Mouse (Mus musculus): ENCODE results near the gene Aknad1. TPM values are rescaled to one million over a fixed set of nuclear protein-coding genes. Genes with fewer than 3 reads are reported as not detected.
A peak's percentile ranks its signal among the peaks of the same experiment; 100 is the strongest.

Aknad1 gene
- polyA plus RNA-seq, 1 experiment from 2014 or later: 0.04 TPM

DNA sequence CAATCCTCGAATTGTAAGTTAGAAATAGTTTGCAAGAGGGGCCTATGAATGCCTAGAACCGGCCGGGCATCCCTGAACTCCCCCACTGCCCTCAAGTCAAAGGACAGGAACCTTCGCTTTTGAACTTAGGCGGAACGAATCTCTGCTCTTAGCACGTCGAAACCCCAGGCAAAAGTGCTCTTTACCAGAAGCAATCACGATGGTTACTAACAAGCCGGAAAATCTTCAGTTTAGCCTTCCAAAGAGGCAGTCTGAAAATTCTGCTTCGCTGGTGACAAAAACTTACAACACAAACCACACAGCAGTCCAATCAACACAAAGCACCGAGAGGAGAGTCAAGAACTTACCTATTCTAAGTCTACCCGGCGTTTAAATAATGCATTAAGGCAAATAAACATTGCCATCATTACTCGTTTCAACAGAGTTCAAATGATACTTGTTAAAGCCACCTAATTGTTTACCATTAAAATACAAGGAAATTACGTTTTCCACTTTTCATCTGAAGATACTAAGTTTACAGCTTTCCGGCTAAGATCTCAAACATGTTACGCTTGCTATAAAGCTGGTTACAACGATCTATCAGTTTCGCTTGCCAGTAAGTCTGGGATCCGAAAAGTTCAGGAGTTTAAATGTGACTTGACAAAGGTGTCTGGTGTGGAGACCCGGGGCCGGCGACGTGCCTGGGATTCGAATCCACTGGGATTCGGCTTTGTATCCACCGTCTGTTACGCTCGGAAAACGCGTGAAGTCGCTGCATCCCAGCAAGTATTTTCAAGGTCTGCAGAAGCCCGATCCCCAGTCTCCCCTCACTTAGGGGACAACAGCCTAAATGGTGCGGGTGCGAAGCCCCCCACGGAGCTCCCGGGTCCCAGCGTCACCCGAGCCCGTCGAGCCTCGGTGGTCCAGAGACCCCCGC lies 18.1 kb upstream of the Aknad1 start:
- H3K4me1 ChIP-seq (replicated peaks): peaks cover 35% of the 10 kb centered on the region
- peak overlapping the region; percentile 87 for H3K4me3 ChIP-seq
- peaks cover 6% of the 10 kb centered on the region; the same call in 1 of the 2 replicates for H3K9me3 ChIP-seq
- H3K27me3 ChIP-seq (ENCODE audit: insufficient read depth, poor library complexity, severe bottlenecking): no peaks in the 10 kb centered on the region
- DNase-seq (ENCODE audit: low spot score): peak; percentile 52
- H3K36me3 ChIP-seq: peaks cover 13% of the 10 kb centered on the region
- WGBS: under 1% methylated on average over 44 of the region's 44 CpGs
- H3K27ac ChIP-seq: peak overlapping the region; percentile 98

DNA sequence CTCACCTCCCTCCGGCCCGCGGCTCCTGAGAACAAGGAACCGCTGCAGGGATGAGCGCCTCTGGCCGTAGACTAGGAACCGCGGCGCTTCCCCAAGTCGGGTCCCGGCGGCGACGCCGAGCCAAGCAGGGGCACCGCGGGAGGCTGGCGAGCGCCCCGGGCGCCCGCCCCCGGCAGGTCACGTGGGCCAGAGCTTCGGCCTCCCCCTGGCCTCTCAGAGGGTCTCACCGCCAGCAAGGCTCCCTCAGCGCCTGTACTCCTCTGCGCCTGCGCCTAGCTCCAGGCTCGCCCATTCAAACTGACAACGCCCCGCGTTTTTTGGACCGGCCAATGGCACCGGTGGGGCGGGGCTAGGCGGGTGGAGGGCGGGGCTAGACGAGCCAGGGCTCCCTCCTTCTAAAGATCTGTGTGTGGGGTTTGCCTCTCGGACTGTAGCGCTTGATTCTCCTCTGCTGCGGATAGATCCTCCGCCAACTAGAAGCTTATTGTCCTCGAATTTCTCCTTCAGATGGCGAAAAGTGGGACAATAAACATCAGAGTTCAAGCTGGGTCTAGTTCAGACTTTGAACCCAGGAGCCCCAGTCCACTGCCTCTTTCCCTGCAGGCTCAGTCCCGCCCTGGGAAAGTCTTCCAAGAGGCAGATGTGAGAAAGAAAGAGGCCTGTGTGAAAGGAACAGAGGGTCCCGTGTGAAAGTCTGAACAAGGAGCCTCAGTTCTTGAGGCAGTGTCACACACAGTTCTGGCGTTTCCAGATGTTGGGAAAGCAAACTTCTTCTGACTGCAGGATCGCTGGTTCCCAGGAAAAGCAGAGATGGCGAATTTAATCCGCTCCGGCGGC lies 17.2 kb upstream of the Aknad1 start, which contains the start of gene Gpsm2:
Gpsm2 (minus strand) TSS at position 274 of the 837 bp plus-strand sequence.
- DNase-seq (ENCODE audit: low spot score): peak; percentile 99

DNA sequence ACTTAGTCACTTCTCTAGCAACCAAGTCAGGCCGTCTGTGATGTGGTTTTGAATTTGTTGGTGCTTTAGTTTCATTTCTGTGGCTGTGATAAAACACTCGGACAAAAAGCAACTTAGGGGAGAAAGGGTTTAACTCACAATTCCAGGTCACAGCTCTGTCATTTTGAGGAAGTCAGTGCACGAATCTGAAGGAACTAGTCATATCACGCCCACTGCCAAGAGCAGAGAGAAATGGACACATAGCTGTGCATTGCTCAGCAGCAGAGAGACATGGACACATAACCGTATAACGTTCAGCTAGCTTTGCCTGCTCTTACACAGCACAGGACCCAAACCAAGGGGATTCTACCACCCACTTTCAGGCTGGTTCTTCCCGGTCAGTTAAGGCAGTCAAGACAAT lies 13.0 kb upstream of the Aknad1 start:
- peaks cover 14% of the 10 kb centered on the region for H3K4me1 ChIP-seq (replicated peaks)
- H3K9me3 ChIP-seq: peaks cover 12% of the 10 kb centered on the region; the same call in 1 of the 2 replicates
- no peak overlapping the region for H3K4me3 ChIP-seq
- no peak overlapping the region for H3K27ac ChIP-seq
- 94% methylated on average over 7 of the region's 7 CpGs for WGBS
- DNase-seq (ENCODE audit: low spot score): no peak
- H3K27me3 ChIP-seq (ENCODE audit: insufficient read depth, poor library complexity, severe bottlenecking): 0 out of 2 replicates have a peak, but pooled peaks cover 4% of the 10 kb centered on the region
- no peaks in the 10 kb centered on the region for H3K36me3 ChIP-seq

More for the DNA sequence above, 17.2 kb upstream of the Aknad1 start, which contains the start of gene Gpsm2:
- H3K4me3 ChIP-seq: peak within 1 kb of the TSS; percentile 87
- H3K36me3 ChIP-seq: 0 out of 2 replicates have a peak, but pooled peaks cover 10% of the 10 kb centered on the region
- no peaks in the 10 kb centered on the region for H3K27me3 ChIP-seq (ENCODE audit: insufficient read depth, poor library complexity, severe bottlenecking)
- H3K9me3 ChIP-seq: peaks cover 6% of the 10 kb centered on the region; the same call in 1 of the 2 replicates
- WGBS: 2% methylated on average over 53 of the region's 53 CpGs
- H3K4me1 ChIP-seq (replicated peaks): peaks cover 35% of the 10 kb centered on the region
- peak within 1 kb of the TSS; percentile 98 for H3K27ac ChIP-seq

DNA sequence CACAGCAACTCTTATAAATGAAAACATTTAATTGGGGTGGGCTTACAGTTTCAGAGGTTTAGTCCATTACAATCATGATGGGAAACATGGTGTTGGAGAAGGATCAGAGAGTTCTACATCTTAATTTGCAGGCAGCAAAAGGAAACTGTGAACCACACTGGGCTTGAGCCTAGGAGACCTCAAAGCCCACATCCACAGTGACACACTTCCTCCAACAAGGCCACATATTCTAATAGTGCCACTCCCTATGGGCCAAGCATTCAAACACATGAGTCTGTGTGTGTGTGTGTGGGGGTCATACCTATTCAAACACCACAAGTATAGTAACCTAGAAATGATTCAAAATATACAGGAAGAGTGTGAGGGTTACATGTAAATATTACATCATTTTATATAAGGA lies 12.1 kb upstream of the Aknad1 start:
- H3K4me1 ChIP-seq (replicated peaks): peaks cover 14% of the 10 kb centered on the region
- peaks cover 12% of the 10 kb centered on the region; the same call in 1 of the 2 replicates for H3K9me3 ChIP-seq
- no peak overlapping the region for H3K4me3 ChIP-seq
- H3K27me3 ChIP-seq (ENCODE audit: insufficient read depth, poor library complexity, severe bottlenecking): 0 out of 2 replicates have a peak, but pooled peaks cover 4% of the 10 kb centered on the region
- H3K36me3 ChIP-seq: no peaks in the 10 kb centered on the region
- no peak for DNase-seq (ENCODE audit: low spot score)
- H3K27ac ChIP-seq: no peak overlapping the region

DNA sequence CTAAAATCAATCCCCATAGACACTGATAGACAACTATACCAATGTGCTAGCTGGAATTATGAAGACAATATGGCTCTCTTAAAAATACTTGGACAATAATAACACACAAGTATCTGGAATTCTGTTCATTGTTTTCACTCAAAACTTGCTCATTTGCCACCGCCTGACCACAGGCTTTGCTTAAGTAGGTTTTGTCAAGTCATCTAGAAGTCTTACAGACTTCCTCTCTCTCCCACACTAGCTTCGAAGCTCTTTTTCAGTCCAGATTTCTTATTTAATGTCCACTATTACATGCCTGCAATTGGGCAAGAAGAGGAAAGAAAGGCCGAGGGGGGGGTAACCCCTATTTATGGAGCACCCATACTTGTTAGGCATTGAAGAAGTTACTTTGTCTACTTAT lies 11.7 kb upstream of the Aknad1 start:
- Histone ChIP-seq H3K27ac (no peak overlapping the region), H3K36me3 (no peaks in the 10 kb centered on the region), H3K27me3 (ENCODE audit: insufficient read depth, poor library complexity, severe bottlenecking) (0 out of 2 replicates have a peak, but pooled peaks cover 4% of the 10 kb centered on the region), H3K9me3 (peaks cover 12% of the 10 kb centered on the region; the same call in 1 of the 2 replicates), H3K4me1 (replicated peaks) (peaks cover 10% of the 10 kb centered on the region), H3K4me3 (no peak overlapping the region)
- 89% methylated on average over 3 of the region's 3 CpGs for WGBS
- no peak for DNase-seq (ENCODE audit: low spot score)

DNA sequence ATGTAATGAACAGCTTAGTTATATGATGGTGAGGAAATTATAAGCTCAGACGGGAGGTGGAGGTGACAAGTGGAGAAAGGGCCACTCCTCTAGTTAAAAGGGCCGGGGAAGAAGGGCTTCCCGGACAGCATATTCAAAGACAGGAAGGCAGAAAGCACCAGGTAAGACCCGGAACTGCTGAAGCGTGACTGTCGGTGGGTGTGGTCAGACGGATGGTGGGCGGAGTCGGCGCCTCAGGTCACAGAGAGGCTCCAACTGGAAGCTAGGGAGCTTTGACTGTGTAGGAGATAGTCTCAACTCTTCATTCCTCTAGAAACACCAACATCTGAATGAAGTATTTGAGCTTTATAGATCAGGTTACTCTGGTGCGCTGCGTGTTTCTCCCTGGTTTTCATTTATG lies 9.1 kb upstream of the Aknad1 start:
- Histone ChIP-seq H3K9me3 (peaks cover 12% of the 10 kb centered on the region; the same call in 1 of the 2 replicates), H3K4me3 (no peak overlapping the region), H3K27ac (no peak overlapping the region), H3K36me3 (no peaks in the 10 kb centered on the region), H3K4me1 (replicated peaks) (0 out of 2 replicates have a peak, but pooled peaks cover 2% of the 10 kb centered on the region), H3K27me3 (ENCODE audit: insufficient read depth, poor library complexity, severe bottlenecking) (0 out of 2 replicates have a peak, but pooled peaks cover 4% of the 10 kb centered on the region)
- DNase-seq (ENCODE audit: low spot score): no peak
- 43% methylated on average over 12 of the region's 12 CpGs for WGBS

DNA sequence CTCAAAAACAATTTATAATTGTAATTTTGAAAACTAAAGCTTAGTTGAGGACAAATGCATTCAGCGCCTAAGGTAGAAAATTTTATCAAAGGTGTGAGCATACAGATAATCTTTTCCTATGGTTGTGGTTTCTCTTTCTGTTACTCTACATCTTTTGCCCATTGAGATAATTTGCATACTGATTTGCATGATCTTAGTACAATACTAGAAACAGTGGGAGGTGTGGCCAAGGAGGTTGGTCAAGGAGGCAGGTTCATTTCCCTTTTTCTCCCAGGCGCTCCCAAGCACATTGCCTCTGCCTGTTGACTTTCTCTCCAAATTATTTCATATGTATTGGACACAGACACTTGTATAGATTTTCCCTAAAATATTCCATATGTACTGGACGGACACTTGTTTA lies 1.7 kb upstream of the Aknad1 start:
- Histone ChIP-seq H3K9me3 (no peaks in the 10 kb centered on the region), H3K4me3 (no peak overlapping the region), H3K27ac (no peak overlapping the region), H3K4me1 (replicated peaks) (no peaks in the 10 kb centered on the region), H3K27me3 (ENCODE audit: insufficient read depth, poor library complexity, severe bottlenecking) (no peaks in the 10 kb centered on the region), H3K36me3 (no peaks in the 10 kb centered on the region)
- DNase-seq (ENCODE audit: low spot score): no peak
- 91% methylated on average over 3 of the region's 3 CpGs for WGBS

DNA sequence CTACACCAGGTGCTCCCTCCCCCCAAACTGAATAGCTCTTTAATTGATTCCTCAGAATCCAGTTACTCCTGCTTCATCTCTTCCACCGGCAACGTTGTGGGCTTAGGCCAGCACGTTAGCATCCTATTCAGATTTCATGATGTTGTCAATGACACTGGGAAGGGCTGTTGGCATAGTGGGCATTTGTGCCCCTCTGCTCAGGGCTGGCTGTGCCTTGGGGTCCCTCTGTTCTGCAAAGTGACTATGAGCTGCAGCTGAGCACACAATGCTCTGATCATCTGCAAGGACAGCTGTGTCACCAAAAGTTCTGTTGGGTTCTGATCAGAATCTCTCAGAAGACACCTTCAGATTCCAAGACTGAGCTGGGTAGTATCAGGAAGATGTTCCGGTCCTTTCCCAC lies 4.6 kb downstream of the Aknad1 start:
- no peaks in the 10 kb centered on the region for H3K4me1 ChIP-seq (replicated peaks)
- DNase-seq (ENCODE audit: low spot score): no peak
- no peak overlapping the region for H3K27ac ChIP-seq
- no peaks in the 10 kb centered on the region for H3K36me3 ChIP-seq
- WGBS: 81% methylated on average over 4 of the region's 4 CpGs
- no peaks in the 10 kb centered on the region for H3K9me3 ChIP-seq
- H3K4me3 ChIP-seq: no peak overlapping the region
- H3K27me3 ChIP-seq (ENCODE audit: insufficient read depth, poor library complexity, severe bottlenecking): no peaks in the 10 kb centered on the region

DNA sequence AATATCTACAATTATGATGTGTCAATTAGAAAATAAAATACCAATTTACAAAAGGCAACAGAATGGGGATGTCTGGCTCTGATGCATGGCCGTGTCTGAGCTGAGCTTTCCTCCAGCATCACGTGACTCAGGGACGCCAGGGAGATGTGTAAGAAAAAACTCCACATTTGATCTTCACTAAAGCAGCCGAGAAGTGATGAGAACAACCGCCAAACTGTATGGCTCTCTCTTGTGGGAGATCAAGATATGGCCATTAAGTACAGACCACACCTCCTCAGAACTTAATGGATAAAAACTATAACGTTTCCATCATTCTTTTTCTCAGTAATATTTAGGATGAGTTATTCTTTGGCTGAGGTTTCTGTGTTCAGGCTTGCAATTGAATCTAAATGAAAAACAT lies 11.6 kb downstream of the Aknad1 start:
- Histone ChIP-seq H3K27ac (no peak overlapping the region), H3K4me1 (replicated peaks) (no peaks in the 10 kb centered on the region), H3K36me3 (no peaks in the 10 kb centered on the region), H3K4me3 (no peak overlapping the region), H3K27me3 (ENCODE audit: insufficient read depth, poor library complexity, severe bottlenecking) (no peaks in the 10 kb centered on the region), H3K9me3 (no peaks in the 10 kb centered on the region)
- no peak for DNase-seq (ENCODE audit: low spot score)
- 76% methylated on average over 6 of the region's 6 CpGs for WGBS

DNA sequence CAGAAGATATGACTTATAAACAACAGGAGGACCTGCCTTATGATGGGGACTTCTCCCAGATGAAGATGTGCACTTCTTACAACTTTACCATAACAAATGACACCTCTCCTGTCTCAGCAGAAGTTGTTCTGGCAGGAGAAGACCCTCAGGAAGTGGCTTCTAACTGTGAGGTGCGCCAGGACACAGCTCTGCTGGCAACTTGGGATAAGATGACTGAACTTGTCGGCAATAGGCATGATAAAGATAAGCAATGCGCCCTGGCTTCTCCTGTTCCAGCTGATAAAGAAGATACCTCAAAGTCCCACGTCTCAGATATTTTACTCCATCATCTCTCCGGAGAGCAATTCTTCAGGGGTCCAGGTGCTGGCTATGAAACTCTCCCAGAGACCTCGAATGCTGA lies 12.2 kb downstream of the Aknad1 start:
- no peak for DNase-seq (ENCODE audit: low spot score)
- Histone ChIP-seq H3K4me1 (replicated peaks) (no peaks in the 10 kb centered on the region), H3K27me3 (ENCODE audit: insufficient read depth, poor library complexity, severe bottlenecking) (no peaks in the 10 kb centered on the region), H3K9me3 (no peaks in the 10 kb centered on the region), H3K36me3 (no peaks in the 10 kb centered on the region), H3K27ac (no peak overlapping the region), H3K4me3 (no peak overlapping the region)
- WGBS: 86% methylated on average over 6 of the region's 6 CpGs

DNA sequence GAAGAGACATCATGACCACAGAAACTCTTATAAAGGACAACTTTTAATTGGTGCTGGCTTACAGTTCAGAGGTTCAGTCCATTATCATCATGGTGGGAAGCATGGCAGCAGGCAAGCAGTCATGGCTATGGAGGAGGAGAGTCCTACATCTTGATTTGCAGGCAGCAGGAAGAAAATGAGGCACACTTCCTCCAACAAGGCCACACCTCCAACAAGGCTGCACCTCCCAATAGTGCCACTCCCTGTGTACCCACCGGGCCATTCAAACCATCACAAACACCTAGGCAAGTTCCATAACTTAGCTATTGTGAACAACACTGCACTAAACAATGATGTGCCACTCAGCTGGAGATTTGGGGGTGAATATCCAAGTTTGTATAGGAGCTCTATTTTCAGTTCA lies 15.1 kb downstream of the Aknad1 start:
- no peak for DNase-seq (ENCODE audit: low spot score)
- Histone ChIP-seq H3K27ac (no peak overlapping the region), H3K4me1 (replicated peaks) (no peaks in the 10 kb centered on the region), H3K9me3 (no peaks in the 10 kb centered on the region), H3K36me3 (no peaks in the 10 kb centered on the region), H3K27me3 (ENCODE audit: insufficient read depth, poor library complexity, severe bottlenecking) (no peaks in the 10 kb centered on the region), H3K4me3 (no peak overlapping the region)
- WGBS: 91% methylated on average over 1 of the region's 1 CpGs

DNA sequence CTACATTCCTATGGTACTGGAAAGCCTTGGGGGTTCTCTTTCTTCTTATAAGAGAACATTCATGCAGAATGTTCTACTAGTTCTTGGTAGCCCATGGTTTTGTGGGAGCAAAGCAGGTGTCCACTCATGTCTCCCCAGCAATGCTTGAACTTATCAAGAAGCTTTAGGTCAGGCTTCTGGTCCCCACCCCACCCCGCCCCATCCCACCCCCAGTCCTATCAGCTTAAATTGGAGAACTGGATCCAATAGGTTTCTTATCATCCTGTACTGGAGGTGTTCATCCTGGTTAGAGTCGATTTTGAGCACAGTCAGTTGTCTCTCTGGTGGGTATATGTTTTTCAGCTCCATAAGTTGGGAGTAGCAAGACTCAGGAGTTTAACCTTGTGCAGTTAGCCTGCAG lies 16.1 kb downstream of the Aknad1 start:
- no peak for DNase-seq (ENCODE audit: low spot score)
- H3K36me3 ChIP-seq: no peaks in the 10 kb centered on the region
- WGBS: 93% methylated on average over 2 of the region's 2 CpGs
- no peak overlapping the region for H3K4me3 ChIP-seq
- H3K9me3 ChIP-seq: no peaks in the 10 kb centered on the region
- no peak overlapping the region for H3K27ac ChIP-seq
- no peaks in the 10 kb centered on the region for H3K4me1 ChIP-seq (replicated peaks)
- no peaks in the 10 kb centered on the region for H3K27me3 ChIP-seq (ENCODE audit: insufficient read depth, poor library complexity, severe bottlenecking)

All from hindbrain, embryonic 10.5 days (tissue).